Mouse (Mus musculus) ES-Bruce4 (cell line): Measurements from ENCODE around the gene Lrrc71. TPM values are rescaled to one million over a fixed set of nuclear protein-coding genes. Genes with fewer than 3 reads are reported as not detected.

ENCODE experiments used
- H3K27ac ChIP-seq: 2 replicates; pipeline ENCODE4 v1.5.1; 2012; ENCODE audit warnings: low read length, inconsistent platforms; ENCODE audit not compliant: insufficient read depth
- H3K27me3 ChIP-seq: 2 replicates; pipeline ENCODE4 v1.6.1; 2012; ENCODE audit warnings: mild to moderate bottlenecking, low read length, inconsistent platforms; ENCODE audit not compliant: control insufficient read depth, poor library complexity, insufficient read depth, severe bottlenecking
- H3K36me3 ChIP-seq: 2 replicates; pipeline ENCODE4 v1.6.1; 2012; ENCODE audit warnings: inconsistent platforms, mild to moderate bottlenecking, low read length, moderate library complexity; ENCODE audit not compliant: control insufficient read depth, poor library complexity, insufficient read depth, severe bottlenecking
- H3K4me1 ChIP-seq: one replicate; pipeline ENCODE4 v1.8.1; 2011; ENCODE audit warnings: low read length; ENCODE audit not compliant: control insufficient read depth, insufficient read depth
- H3K4me3 ChIP-seq: 2 replicates; pipeline ENCODE4 v1.5.1; 2011; ENCODE audit warnings: low read depth, mild to moderate bottlenecking, low read length
- H3K9ac ChIP-seq: 2 replicates; pipeline ENCODE4 v1.6.1; 2012; ENCODE audit warnings: low read depth, mild to moderate bottlenecking, inconsistent platforms; ENCODE audit not compliant: poor library complexity, severe bottlenecking
- H3K9me3 ChIP-seq: replicated peaks from 2 replicates; pipeline ENCODE4 v1.6.1; 2012; ENCODE audit warnings: mild to moderate bottlenecking, low read length, inconsistent platforms; ENCODE audit not compliant: control insufficient read depth, poor library complexity, insufficient read depth, severe bottlenecking
- CTCF ChIP-seq: IDR thresholded peaks from one replicate; pipeline ENCODE4 v1.8.1; 2011; ENCODE audit warnings: low read depth, low read length
- EP300 ChIP-seq: IDR thresholded peaks from 2 replicates; pipeline ENCODE4 v1.6.1; 2011; ENCODE audit warnings: low read depth, low read length; ENCODE audit not compliant: insufficient read depth
- POLR2A ChIP-seq: IDR thresholded peaks from one replicate; pipeline ENCODE4 v1.8.1; 2011; ENCODE audit warnings: low read length; ENCODE audit not compliant: insufficient read depth
- polyA plus RNA-seq: library from polyadenylated mRNA; stranded (reverse); fragments of >200 nt; gene quantifications from 2 replicates; pipeline ENCODE4 v1.2.4, GENCODE M21; 2011; ENCODE audit warnings: low read depth; ENCODE audit not compliant: missing spikeins, insufficient read depth, insufficient read length

Lrrc71 gene
- polyA plus RNA-seq, 1 experiment: not detected

DNA sequence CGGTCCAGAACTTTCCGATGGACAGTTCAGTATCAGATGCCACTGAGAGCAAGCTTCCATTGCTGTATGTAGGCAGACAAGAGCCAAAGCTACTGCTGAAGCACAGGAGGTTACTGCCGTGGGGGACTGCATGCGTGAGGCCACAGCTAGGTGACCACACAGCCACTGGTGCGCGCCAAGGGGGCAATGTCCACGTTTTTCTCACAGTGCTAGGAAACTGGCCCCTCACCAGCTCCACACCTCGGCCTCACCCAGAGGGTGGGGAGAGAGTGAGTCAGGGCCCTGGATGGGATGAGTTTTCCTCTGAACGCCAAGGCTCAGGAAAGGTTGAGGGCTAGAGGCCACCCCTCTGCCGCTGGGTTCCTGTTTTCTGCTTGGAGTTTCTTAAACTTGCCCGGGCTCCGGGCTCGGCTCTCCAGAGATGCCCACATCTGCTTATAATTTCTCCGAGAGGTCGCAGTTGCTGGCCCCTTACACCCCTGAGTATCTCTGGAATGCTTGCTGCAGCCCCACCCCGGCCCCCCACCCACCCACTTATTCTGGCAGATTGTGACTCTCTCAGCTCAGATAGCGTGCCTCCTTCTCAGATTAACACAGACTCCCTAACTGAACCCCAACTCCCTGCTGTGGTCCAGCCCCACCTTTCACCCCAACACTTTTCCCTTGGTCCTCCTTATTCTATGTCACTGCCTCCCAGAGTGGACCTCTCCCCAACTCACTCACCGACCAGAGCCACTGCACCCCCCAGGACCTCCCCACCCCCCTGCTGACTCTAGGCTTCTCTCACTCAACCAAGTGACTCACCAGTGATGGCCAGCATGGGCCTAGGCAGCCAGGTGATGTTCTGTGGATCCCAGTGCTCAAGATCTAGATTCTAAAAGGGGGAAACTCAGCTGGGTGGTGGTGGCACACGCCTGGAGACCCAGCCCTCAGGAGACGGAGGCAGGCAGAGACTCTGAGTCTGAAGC lies 13.3 kb upstream of the Lrrc71 start:
- no peaks in the 10 kb centered on the region for H3K9me3 ChIP-seq
- no peaks in the 10 kb centered on the region for H3K4me1 ChIP-seq
- H3K27me3 ChIP-seq: no peaks in the 10 kb centered on the region
- no peak overlapping the region for H3K9ac ChIP-seq
- TF ChIP-seq EP300 (no peak), POLR2A (no peak), CTCF (no peak)
- H3K4me3 ChIP-seq: no peak overlapping the region
- H3K36me3 ChIP-seq: no peaks in the 10 kb centered on the region
- no peak overlapping the region for H3K27ac ChIP-seq

DNA sequence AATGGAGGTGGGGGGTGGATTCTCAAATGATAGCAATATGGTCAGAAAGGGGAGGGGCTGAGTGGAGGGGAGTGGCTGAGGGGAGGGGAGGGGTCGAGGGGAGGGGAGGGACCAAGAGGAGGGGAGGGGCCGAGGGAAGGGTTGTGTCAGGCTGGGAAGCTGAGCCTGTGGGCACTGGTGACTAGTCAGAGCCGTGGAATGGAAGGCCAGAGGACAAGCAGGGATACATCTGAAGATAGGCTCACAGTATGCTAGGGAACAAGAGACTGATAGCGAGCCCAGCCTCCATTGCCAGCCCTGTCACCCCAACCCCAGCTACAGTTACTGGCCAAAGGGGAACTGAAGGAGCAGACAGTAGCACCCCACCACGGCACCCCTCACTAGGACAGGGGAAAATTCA lies 10.2 kb upstream of the Lrrc71 start:
- Histone ChIP-seq H3K9me3 (no peaks in the 10 kb centered on the region), H3K27me3 (no peaks in the 10 kb centered on the region), H3K36me3 (no peaks in the 10 kb centered on the region), H3K4me3 (no peak overlapping the region), H3K27ac (no peak overlapping the region), H3K9ac (no peak overlapping the region), H3K4me1 (no peaks in the 10 kb centered on the region)
- TF ChIP-seq EP300 (no peak), POLR2A (no peak)

DNA sequence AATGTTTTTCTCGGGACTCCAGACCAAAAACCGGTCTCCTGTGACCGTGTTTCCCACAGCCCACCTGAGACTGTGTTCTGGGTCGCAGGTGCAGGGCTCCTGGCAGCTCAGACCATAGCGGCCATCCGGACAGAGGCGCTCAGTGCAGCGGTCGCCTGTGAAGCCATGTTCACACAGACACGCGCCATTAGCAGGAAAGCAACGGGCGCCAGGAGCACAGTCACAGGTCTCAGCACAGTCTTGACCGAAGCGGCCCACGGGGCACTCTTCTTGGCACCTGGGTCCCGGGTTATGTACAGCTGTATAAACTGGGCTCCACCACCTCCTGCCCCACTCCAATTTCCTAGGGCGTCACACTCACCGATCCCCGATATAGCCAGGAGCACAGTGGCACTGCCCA lies 8.1 kb upstream of the Lrrc71 start:
- H3K4me3 ChIP-seq: peak overlapping the region; percentile 15
- no peak for TF ChIP-seq EP300
- no peak for TF ChIP-seq CTCF
- no peak for TF ChIP-seq POLR2A

DNA sequence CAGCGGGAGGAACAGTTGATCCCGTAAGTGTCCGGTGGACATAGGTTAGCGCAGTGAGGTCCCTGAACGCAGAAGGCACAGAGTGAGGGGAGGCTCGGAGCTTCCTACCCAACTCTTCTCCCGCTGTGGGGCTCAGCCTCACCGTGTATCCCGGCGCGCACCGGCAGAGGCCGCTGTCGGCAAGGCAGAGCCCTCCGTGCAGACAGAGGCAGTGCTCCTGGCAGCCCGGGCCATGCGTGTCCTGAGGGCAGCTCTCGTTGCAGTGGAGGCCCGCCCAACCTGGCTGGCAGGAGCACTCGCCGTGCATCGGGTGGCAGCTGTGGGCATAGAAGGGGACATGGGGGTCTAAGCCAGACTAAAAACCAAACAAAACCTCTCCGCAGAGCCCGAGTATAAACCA lies 7.5 kb upstream of the Lrrc71 start:
- Histone ChIP-seq H3K27ac (no peak overlapping the region), H3K9me3 (no peaks in the 10 kb centered on the region), H3K27me3 (no peaks in the 10 kb centered on the region), H3K4me1 (no peaks in the 10 kb centered on the region), H3K9ac (peak overlapping the region; percentile 20; the same call in 1 of the 2 replicates), H3K36me3 (no peaks in the 10 kb centered on the region), H3K4me3 (peak overlapping the region; percentile 15)
- TF ChIP-seq POLR2A (no peak), CTCF (peak; percentile 97)

More for the DNA sequence above, 8.1 kb upstream of the Lrrc71 start:
- H3K4me1 ChIP-seq: no peaks in the 10 kb centered on the region
- H3K9ac ChIP-seq: peak overlapping the region; percentile 20; the same call in 1 of the 2 replicates
- no peak overlapping the region for H3K27ac ChIP-seq
- H3K9me3 ChIP-seq: no peaks in the 10 kb centered on the region
- H3K27me3 ChIP-seq: no peaks in the 10 kb centered on the region
- no peaks in the 10 kb centered on the region for H3K36me3 ChIP-seq

DNA sequence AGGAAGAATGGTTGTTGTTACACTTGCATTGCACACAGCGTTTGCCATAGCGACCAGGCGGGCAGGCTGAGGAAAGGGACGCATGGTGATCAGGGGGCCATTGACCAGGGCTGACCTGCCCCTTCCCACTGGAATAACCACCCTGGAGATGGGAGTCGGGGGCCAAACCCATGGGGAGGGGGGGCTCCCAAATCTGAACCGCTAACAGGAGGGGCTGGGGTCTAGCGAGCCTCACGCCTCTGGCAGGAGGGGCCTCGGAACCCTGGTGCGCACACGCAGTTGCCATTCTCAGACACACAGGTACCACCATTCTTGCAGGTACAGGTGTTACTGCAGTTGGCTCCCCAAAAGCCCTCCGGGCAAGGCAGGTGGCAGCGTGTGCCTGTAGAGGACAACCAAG lies 5.4 kb upstream of the Lrrc71 start:
- no peaks in the 10 kb centered on the region for H3K27me3 ChIP-seq
- H3K9me3 ChIP-seq: no peaks in the 10 kb centered on the region
- H3K4me1 ChIP-seq: no peaks in the 10 kb centered on the region
- no peak overlapping the region for H3K4me3 ChIP-seq
- no peak overlapping the region for H3K27ac ChIP-seq
- TF ChIP-seq CTCF (no peak), EP300 (no peak), POLR2A (no peak)
- H3K36me3 ChIP-seq: no peaks in the 10 kb centered on the region
- H3K9ac ChIP-seq: no peak overlapping the region

DNA sequence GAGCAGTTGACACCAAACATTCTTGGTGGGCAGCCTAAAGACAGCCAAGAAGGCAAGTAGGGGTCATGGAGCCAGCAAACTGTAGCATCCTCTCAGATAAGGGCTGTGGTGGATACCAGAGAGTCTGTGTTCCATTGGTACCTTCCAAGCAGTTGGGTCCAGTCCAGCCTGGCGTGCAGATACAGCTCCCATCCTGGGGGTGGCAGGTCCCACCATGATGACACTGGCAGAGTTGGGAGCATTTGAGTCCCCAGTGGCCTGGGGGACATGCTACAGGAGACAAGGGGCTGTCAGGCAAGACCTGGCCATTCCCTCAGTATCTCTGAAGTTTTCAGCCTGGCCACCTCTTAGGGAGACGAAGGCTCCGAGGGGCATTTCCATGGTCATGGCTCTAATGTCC lies 4.1 kb upstream of the Lrrc71 start:
- no peaks in the 10 kb centered on the region for H3K4me1 ChIP-seq
- no peak overlapping the region for H3K27ac ChIP-seq
- no peak overlapping the region for H3K9ac ChIP-seq
- no peaks in the 10 kb centered on the region for H3K27me3 ChIP-seq
- no peak overlapping the region for H3K4me3 ChIP-seq
- TF ChIP-seq POLR2A: no peak
- no peak for TF ChIP-seq CTCF
- no peak for TF ChIP-seq EP300
- H3K9me3 ChIP-seq: no peaks in the 10 kb centered on the region
- H3K36me3 ChIP-seq: no peaks in the 10 kb centered on the region
